ENCODE assay signal across 16 mouse cellular contexts in the genomic region with DNA sequence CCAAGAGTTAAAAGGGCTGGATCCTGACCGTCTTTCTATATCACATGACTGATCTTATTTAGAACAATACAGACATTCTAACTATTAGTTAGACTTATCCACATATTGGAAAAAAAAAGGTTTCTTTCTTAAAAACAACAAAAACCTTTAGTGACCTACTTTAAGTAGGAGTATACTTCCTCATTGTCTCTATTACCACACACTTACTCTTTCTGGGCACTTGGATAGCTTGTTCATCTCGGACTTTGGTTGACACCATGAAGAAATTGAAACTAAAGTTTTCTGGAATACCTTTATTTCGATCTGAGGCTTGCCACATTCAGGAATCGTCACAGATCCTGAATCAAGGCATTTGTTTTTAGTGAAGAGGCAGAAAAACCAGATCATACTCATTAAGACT.
"Had no signal": no experiment of that assay in that cellular context is flagged by ENCODE, and none has a peak within 500 bp of the region (broad histone marks: within the 10 kb centered on the region; RNA-seq: fewer than 3 reads in every experiment).

No protein-coding gene starts in this region.

- H3K27me3 ChIP-seq: kidney, embryonic 15.5 days; liver, embryonic 12.5 days; liver, embryonic 15.5 days; lung, embryonic 15.5 days had no signal

- H3K9me3 ChIP-seq: kidney, embryonic 15.5 days; liver, embryonic 12.5 days; liver, embryonic 15.5 days; lung, embryonic 15.5 days had no signal

- H3K36me3 ChIP-seq: kidney, embryonic 15.5 days; liver, embryonic 12.5 days; liver, embryonic 15.5 days; lung, embryonic 15.5 days had no signal

- H3K4me1 ChIP-seq: kidney, embryonic 15.5 days; liver, embryonic 12.5 days; liver, embryonic 15.5 days; lung, embryonic 15.5 days had no signal

- H3K4me3 ChIP-seq: kidney, embryonic 15.5 days; left cerebral cortex, adult 2 months; liver, embryonic 12.5 days; liver, embryonic 15.5 days; lung, embryonic 15.5 days had no signal

- H3K27ac ChIP-seq: kidney, embryonic 15.5 days; left cerebral cortex, adult 2 months; liver, embryonic 12.5 days; liver, embryonic 15.5 days; lung, embryonic 15.5 days had no signal

- DNase-seq: kidney, adult 8-10 months; kidney, postnatal 10 days; kidney, postnatal 36 days; layer of hippocampus, postnatal 36 days; lung, adult 18-20 months; lung, postnatal 10 days; lung, postnatal 4 days; midbrain, embryonic 14.5 days; thymus, adult 18-20 months; thymus, postnatal 14 days; thymus, postnatal 4 days had no signal
